Mouse (Mus musculus) spleen, postnatal 0 days (tissue): ENCODE measurements around the gene Tas2r126. TPM values are rescaled to one million over a fixed set of nuclear protein-coding genes. Genes with fewer than 3 reads are reported as not detected.

Source experiments
- polyA plus RNA-seq: library from polyadenylated mRNA; unstranded; fragments of >200 nt; fragmentation: Nextera tagmentation; extraction: Ambion mirVana; gene quantifications from 2 replicates; pipeline ENCODE4 v1.2.1, GENCODE M21; 2015

Tas2r126 gene
- not detected in 2 replicates for polyA plus RNA-seq

DNA sequence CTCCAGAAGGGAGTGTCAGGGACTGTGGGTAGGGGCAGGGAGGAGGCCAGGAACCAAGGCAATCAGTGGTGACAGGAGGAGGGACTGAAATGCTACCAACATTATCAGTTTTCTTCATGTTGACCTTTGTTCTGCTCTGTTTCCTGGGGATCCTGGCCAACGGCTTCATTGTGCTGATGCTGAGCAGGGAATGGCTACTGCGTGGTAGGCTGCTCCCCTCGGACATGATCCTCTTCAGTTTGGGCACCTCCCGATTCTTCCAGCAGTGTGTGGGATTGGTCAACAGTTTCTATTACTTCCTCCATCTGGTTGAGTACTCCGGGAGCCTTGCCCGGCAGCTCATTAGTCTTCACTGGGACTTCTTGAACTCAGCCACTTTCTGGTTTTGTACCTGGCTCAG, at the start of gene Tas2r126:
Gene Tas2r126 (plus strand): TSS at position 90 of the 400 bp plus-strand sequence.

DNA sequence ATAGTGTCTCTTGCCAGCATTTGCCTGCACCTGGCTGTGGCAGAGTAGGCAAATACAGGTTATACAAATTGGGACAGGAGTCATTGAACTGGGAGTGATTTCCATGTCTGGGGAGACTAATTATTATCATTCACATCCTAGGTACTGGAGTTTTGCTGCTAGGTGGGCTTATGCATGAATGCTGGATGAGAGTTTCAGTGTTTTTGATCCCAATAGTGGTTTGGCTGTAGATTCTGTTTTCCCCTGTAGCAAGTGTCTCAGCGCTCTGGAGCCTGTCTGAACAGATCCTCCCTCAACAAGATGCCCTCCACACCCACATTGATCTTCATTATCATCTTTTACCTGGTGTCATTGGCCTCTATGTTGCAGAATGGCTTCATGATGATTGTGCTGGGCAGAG, 34.4 kb upstream of the Tas2r126 start, which contains the start of gene Tas2r143:
Gene Tas2r143 (plus strand): TSS at position 301 of the 400 bp plus-strand sequence.

DNA sequence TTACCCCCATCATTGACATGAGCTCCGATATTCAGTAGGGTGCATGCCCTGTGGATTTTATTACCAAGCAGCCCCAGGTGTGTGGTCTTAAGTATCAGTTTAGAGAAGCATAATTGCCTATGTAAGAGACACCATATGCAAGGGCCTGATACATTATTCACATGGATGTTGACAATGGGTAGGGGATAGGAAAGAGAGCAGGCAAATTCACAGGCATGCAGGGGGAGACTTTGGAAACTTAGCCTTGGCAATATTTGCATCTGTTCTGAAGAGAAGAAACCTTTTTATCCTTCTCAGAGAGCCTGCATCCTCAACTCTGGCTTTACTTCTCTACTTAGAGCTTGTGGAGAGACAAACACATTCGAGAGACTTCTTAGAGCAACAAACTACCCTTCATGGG, 29.2 kb upstream of the Tas2r126 start, which contains the start of gene Tas2r135:
Gene Tas2r135 (plus strand): TSS at position 301 of the 400 bp plus-strand sequence.

DNA sequence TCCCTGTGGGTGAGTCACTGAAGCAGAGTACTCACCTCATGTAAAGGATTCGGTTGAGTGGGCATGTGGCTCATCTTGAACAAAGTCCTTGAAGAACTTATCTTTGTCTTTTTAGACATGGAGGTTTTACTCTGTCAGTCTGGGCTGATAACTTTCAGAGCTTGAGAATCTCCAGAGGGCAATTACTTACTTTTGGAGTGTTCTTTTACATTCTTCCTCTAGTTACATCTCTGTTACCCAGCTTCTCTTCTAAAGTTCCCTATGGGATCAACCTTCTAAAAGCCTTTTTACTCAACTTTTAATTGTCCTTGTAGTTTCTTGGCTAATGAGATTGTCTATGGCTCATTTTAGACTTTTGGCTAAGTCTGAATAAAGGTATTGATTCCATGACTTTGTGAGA, 30.8 kb downstream of the Tas2r126 start, which contains the start of gene Olfr458:
Gene Olfr458 (minus strand): TSS at position 101 of the 400 bp plus-strand sequence.

DNA sequence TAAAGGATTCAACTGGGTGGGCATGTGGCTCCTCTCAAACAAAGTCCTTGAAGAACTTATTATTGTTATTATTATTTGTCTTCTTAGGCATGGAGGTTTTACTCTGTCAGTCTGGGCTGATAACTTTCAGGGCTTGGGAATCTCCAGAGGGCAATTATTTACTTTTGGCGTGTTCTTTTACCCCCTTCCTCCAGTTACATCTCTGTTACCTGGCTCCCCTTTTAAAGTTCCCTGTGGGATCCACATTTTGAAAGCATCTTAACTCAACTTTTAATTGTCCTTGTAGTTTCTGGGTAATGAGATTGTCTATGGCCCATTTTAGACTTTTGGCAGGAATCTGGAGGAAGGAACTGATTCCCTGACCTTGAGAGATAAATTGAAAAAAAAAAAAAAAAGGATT, 41.9 kb downstream of the Tas2r126 start, which contains the start of gene Olfr457:
Gene Olfr457 (minus strand): TSS at position 101 of the 400 bp plus-strand sequence.

Other genes with a start within 250 kb of the Tas2r126 start
- not detected in 2 replicates for gene Tas2r144, start 219.2 kb upstream of the Tas2r126 start, polyA plus RNA-seq
- 3.7 and 5.2 TPM in 2 replicates for gene Gstk1, start 188.6 kb upstream of the Tas2r126 start, polyA plus RNA-seq
- 0.22 TPM in 1 of 2 replicates, not detected in the other for gene Tmem139, start 172.6 kb upstream of the Tas2r126 start, polyA plus RNA-seq
- gene Casp2, start 169.6 kb upstream of the Tas2r126 start, polyA plus RNA-seq = 31.6 and 34.9 TPM in 2 replicates
- gene Clcn1, start 147.8 kb upstream of the Tas2r126 start, polyA plus RNA-seq = 0.07 and 0.10 TPM in 2 replicates
- gene Fam131b, start 109.9 kb upstream of the Tas2r126 start, polyA plus RNA-seq = 0.04 and 0.06 TPM in 2 replicates
- 67.2 and 85.7 TPM in 2 replicates for gene Zyx, start 84.9 kb upstream of the Tas2r126 start, polyA plus RNA-seq
- 0.95 and 1.3 TPM in 2 replicates for gene Epha1, start 61.3 kb upstream of the Tas2r126 start, polyA plus RNA-seq
- gene Tas2r143, start 34.3 kb upstream of the Tas2r126 start, polyA plus RNA-seq = not detected in 2 replicates
- 0.14 TPM in 1 of 2 replicates, not detected in the other for gene Tas2r135, start 29.1 kb upstream of the Tas2r126 start, polyA plus RNA-seq
- gene Olfr458, start 30.7 kb downstream of the Tas2r126 start, polyA plus RNA-seq = 0.07 and 0.08 TPM in 2 replicates
- gene Olfr457, start 41.8 kb downstream of the Tas2r126 start, polyA plus RNA-seq = 0.05 TPM in 1 of 2 replicates, not detected in the other
- gene Olfr456, start 52.7 kb downstream of the Tas2r126 start, polyA plus RNA-seq = 0.12 and 0.16 TPM in 2 replicates
- gene Olfr455, start 113.1 kb downstream of the Tas2r126 start, polyA plus RNA-seq = 0.11 TPM in 1 of 2 replicates, not detected in the other
- gene Tcaf3, start 163.2 kb downstream of the Tas2r126 start, polyA plus RNA-seq = not detected in 2 replicates
- gene Tcaf2, start 210.7 kb downstream of the Tas2r126 start, polyA plus RNA-seq = 0.98 and 1.0 TPM in 2 replicates